Mouse (Mus musculus): ENCODE data around the gene Ap1s1. TPM values are rescaled to one million over a fixed set of nuclear protein-coding genes. Genes with fewer than 3 reads are reported as not detected.

The Ap1s1 gene
- polyA plus RNA-seq, 1 experiment from 2014 or later: 160 TPM

GRCm38 (mm10) chr5:137085731-137086130 lies 39.8 kb upstream of the Ap1s1 start:
- no peak overlapping the region for H3K4me3 ChIP-seq (replicated peaks; ENCODE audit: low read depth, low read length)
- no peaks in the 10 kb centered on the region for H3K4me1 ChIP-seq (replicated peaks; ENCODE audit: insufficient read depth, low read length)
- no peaks in the 10 kb centered on the region for H3K27me3 ChIP-seq (ENCODE audit: insufficient read depth, low read length)
- H3K4me2 ChIP-seq (ENCODE audit: low read length): no peak overlapping the region
- no peak for TF ChIP-seq CTCF (IDR thresholded peaks at IDR 0.05; ENCODE audit: low read depth)
- H3K36me3 ChIP-seq (ENCODE audit: insufficient read depth, low read length): no peaks in the 10 kb centered on the region
- 81% methylated on average over 3 of the region's 3 CpGs for WGBS
- no peak overlapping the region for H3K27ac ChIP-seq
- no peak overlapping the region for H3K9ac ChIP-seq (ENCODE audit: low read depth, low read length)
- H3K9me3 ChIP-seq (replicated peaks; ENCODE audit: low read length): no peaks in the 10 kb centered on the region
- DNase-seq (ENCODE audit: low spot score): no peak
- no peak for ATAC-seq (replicated peaks; ENCODE audit: low FRiP score, low read depth)

GRCm38 (mm10) chr5:137085021-137085420 lies 39.1 kb upstream of the Ap1s1 start:
- no peak overlapping the region for H3K4me2 ChIP-seq (ENCODE audit: low read length)
- H3K4me3 ChIP-seq (replicated peaks; ENCODE audit: low read depth, low read length): no peak overlapping the region
- H3K9ac ChIP-seq (ENCODE audit: low read depth, low read length): no peak overlapping the region
- ATAC-seq (replicated peaks; ENCODE audit: low FRiP score, low read depth) (no peak), DNase-seq (ENCODE audit: low spot score) (no peak)
- no peaks in the 10 kb centered on the region for H3K4me1 ChIP-seq (replicated peaks; ENCODE audit: insufficient read depth, low read length)
- H3K27ac ChIP-seq: no peak overlapping the region
- WGBS: 85% methylated on average over 6 of the region's 6 CpGs
- no peaks in the 10 kb centered on the region for H3K36me3 ChIP-seq (ENCODE audit: insufficient read depth, low read length)
- no peaks in the 10 kb centered on the region for H3K9me3 ChIP-seq (replicated peaks; ENCODE audit: low read length)
- no peaks in the 10 kb centered on the region for H3K27me3 ChIP-seq (ENCODE audit: insufficient read depth, low read length)
- no peak for TF ChIP-seq CTCF (IDR thresholded peaks at IDR 0.05; ENCODE audit: low read depth)

GRCm38 (mm10) chr5:137083051-137083450 lies 37.1 kb upstream of the Ap1s1 start:
- Histone ChIP-seq H3K4me2 (ENCODE audit: low read length) (no peak overlapping the region), H3K27me3 (ENCODE audit: insufficient read depth, low read length) (no peaks in the 10 kb centered on the region), H3K4me3 (replicated peaks; ENCODE audit: low read depth, low read length) (no peak overlapping the region), H3K4me1 (replicated peaks; ENCODE audit: insufficient read depth, low read length) (peaks cover 15% of the 10 kb centered on the region; the same call in 1 of the 2 replicates), H3K9ac (ENCODE audit: low read depth, low read length) (no peak overlapping the region), H3K27ac (no peak overlapping the region), H3K9me3 (replicated peaks; ENCODE audit: low read length) (no peaks in the 10 kb centered on the region), H3K36me3 (ENCODE audit: insufficient read depth, low read length) (no peaks in the 10 kb centered on the region)
- no peak for TF ChIP-seq CTCF (IDR thresholded peaks at IDR 0.05; ENCODE audit: low read depth)
- DNase-seq (ENCODE audit: low spot score): no peak
- no peak for ATAC-seq (replicated peaks; ENCODE audit: low FRiP score, low read depth)
- 81% methylated on average over 4 of the region's 4 CpGs for WGBS

GRCm38 (mm10) chr5:137079849-137080248 lies 33.9 kb upstream of the Ap1s1 start:
- TF ChIP-seq CTCF (IDR thresholded peaks at IDR 0.05; ENCODE audit: low read depth): no peak
- 27% methylated on average over 5 of the region's 5 CpGs for WGBS
- Histone ChIP-seq H3K4me3 (replicated peaks; ENCODE audit: low read depth, low read length) (no peak overlapping the region), H3K9me3 (replicated peaks; ENCODE audit: low read length) (no peaks in the 10 kb centered on the region), H3K36me3 (ENCODE audit: insufficient read depth, low read length) (no peaks in the 10 kb centered on the region), H3K27ac (0 out of 2 replicates have a peak overlapping the region, but pooled peaks have one; percentile 36), H3K27me3 (ENCODE audit: insufficient read depth, low read length) (no peaks in the 10 kb centered on the region), H3K4me1 (replicated peaks; ENCODE audit: insufficient read depth, low read length) (peaks cover 19% of the 10 kb centered on the region; the same call in 1 of the 2 replicates), H3K4me2 (ENCODE audit: low read length) (no peak overlapping the region), H3K9ac (ENCODE audit: low read depth, low read length) (no peak overlapping the region)
- DNase-seq (ENCODE audit: low spot score): peak; percentile 78
- peak; percentile 59 for ATAC-seq (replicated peaks; ENCODE audit: low FRiP score, low read depth)

GRCm38 (mm10) chr5:137078616-137079015 lies 32.7 kb upstream of the Ap1s1 start:
- Histone ChIP-seq H3K27ac (peak overlapping the region; percentile 25; the same call in 1 of the 2 replicates), H3K9me3 (replicated peaks; ENCODE audit: low read length) (no peaks in the 10 kb centered on the region), H3K4me1 (replicated peaks; ENCODE audit: insufficient read depth, low read length) (peaks cover 28% of the 10 kb centered on the region; the same call in 1 of the 2 replicates), H3K27me3 (ENCODE audit: insufficient read depth, low read length) (no peaks in the 10 kb centered on the region), H3K36me3 (ENCODE audit: insufficient read depth, low read length) (no peaks in the 10 kb centered on the region), H3K4me3 (replicated peaks; ENCODE audit: low read depth, low read length) (no peak overlapping the region), H3K9ac (ENCODE audit: low read depth, low read length) (no peak overlapping the region), H3K4me2 (ENCODE audit: low read length) (no peak overlapping the region)
- peak; percentile 33 for DNase-seq (ENCODE audit: low spot score)
- no peak for ATAC-seq (replicated peaks; ENCODE audit: low FRiP score, low read depth)
- no peak for TF ChIP-seq CTCF (IDR thresholded peaks at IDR 0.05; ENCODE audit: low read depth)
- WGBS: 37% methylated on average over 6 of the region's 6 CpGs

GRCm38 (mm10) chr5:137078041-137078440 lies 32.1 kb upstream of the Ap1s1 start:
- Histone ChIP-seq H3K27me3 (ENCODE audit: insufficient read depth, low read length) (no peaks in the 10 kb centered on the region), H3K9me3 (replicated peaks; ENCODE audit: low read length) (no peaks in the 10 kb centered on the region), H3K9ac (ENCODE audit: low read depth, low read length) (no peak overlapping the region), H3K4me2 (ENCODE audit: low read length) (no peak overlapping the region), H3K36me3 (ENCODE audit: insufficient read depth, low read length) (no peaks in the 10 kb centered on the region), H3K4me3 (replicated peaks; ENCODE audit: low read depth, low read length) (no peak overlapping the region), H3K27ac (no peak overlapping the region), H3K4me1 (replicated peaks; ENCODE audit: insufficient read depth, low read length) (peaks cover 28% of the 10 kb centered on the region; the same call in 1 of the 2 replicates)
- ATAC-seq (replicated peaks; ENCODE audit: low FRiP score, low read depth) (no peak), DNase-seq (ENCODE audit: low spot score) (no peak)
- 58% methylated on average over 14 of the region's 14 CpGs for WGBS
- TF ChIP-seq CTCF (IDR thresholded peaks at IDR 0.05; ENCODE audit: low read depth): no peak

- no peak for ATAC-seq (replicated peaks; ENCODE audit: low FRiP score, low read depth)
- Histone ChIP-seq H3K27ac (peak overlapping the region; percentile 65; the same call in 1 of the 2 replicates), H3K4me2 (ENCODE audit: low read length) (no peak overlapping the region), H3K36me3 (ENCODE audit: insufficient read depth, low read length) (no peaks in the 10 kb centered on the region), H3K4me3 (replicated peaks; ENCODE audit: low read depth, low read length) (no peak overlapping the region), H3K9me3 (replicated peaks; ENCODE audit: low read length) (no peaks in the 10 kb centered on the region), H3K27me3 (ENCODE audit: insufficient read depth, low read length) (no peaks in the 10 kb centered on the region), H3K9ac (ENCODE audit: low read depth, low read length) (no peak overlapping the region), H3K4me1 (replicated peaks; ENCODE audit: insufficient read depth, low read length) (peaks cover 33% of the 10 kb centered on the region)
- DNase-seq (ENCODE audit: low spot score): no peak
- no peak for TF ChIP-seq CTCF (IDR thresholded peaks at IDR 0.05; ENCODE audit: low read depth)
- 83% methylated on average over 7 of the region's 7 CpGs for WGBS
Measured at GRCm38 (mm10) chr5:137077187-137077586, 31.3 kb upstream of the Ap1s1 start.
